Mouse (Mus musculus) heart, embryonic 14.5 days (tissue): ENCODE measurements around the gene Wdr60. TPM values are rescaled to one million over a fixed set of nuclear protein-coding genes. Genes with fewer than 3 reads are reported as not detected.

Experiments used
- ATAC-seq: fragments of 200-750 bp; cut with Nextera tagmentation; 2 replicates; pipeline ENCODE4 v1.8.0; 2017; ENCODE audit warnings: low read depth, moderate TSS enrichment; ENCODE audit not compliant: insufficient number of reproducible peaks, insufficient read depth, low FRiP score
- H3K27ac ChIP-seq, 2 experiments: fragments of 200-500 bp in 1 of 2; fragments of 300-500 bp in 1 of 2; sonication (generic) in 1 of 2; replicated peaks in 1 of 2; 2 replicates each; pipeline ENCODE4 v1.5.1; 2012 to 2014; ENCODE audit warnings: low read depth in 2 of 2, low read length in 2 of 2, control low read depth in 1 of 2, mild to moderate bottlenecking in 1 of 2, mixed read lengths in 1 of 2; ENCODE audit not compliant: control insufficient read depth in 1 of 2, insufficient read depth in 1 of 2
- H3K27me3 ChIP-seq: fragments of 300-500 bp; sonication (generic); 2 replicates; pipeline ENCODE4 v1.6.1; 2014; ENCODE audit warnings: mild to moderate bottlenecking, low read length, control low read depth; ENCODE audit not compliant: control insufficient read depth, insufficient read depth
- H3K36me3 ChIP-seq: fragments of 300-500 bp; sonication (generic); 2 replicates; pipeline ENCODE4 v1.6.1; 2014; ENCODE audit warnings: mild to moderate bottlenecking, control low read depth, low read length, mixed read lengths; ENCODE audit not compliant: control insufficient read depth, insufficient read depth
- H3K4me1 ChIP-seq, 2 experiments: fragments of 200-500 bp in 1 of 2; fragments of 300-500 bp in 1 of 2; sonication (generic) in 1 of 2; 2 replicates each; pipeline ENCODE4 v1.6.1; 2012 to 2014; ENCODE audit warnings: low read length in 2 of 2, control low read depth in 1 of 2, mixed read lengths in 1 of 2; ENCODE audit not compliant: control insufficient read depth in 2 of 2, insufficient read depth in 2 of 2
- H3K4me2 ChIP-seq: fragments of 300-500 bp; sonication (generic); 2 replicates; pipeline ENCODE4 v1.6.1; 2014; ENCODE audit warnings: mild to moderate bottlenecking, low read length
- H3K4me3 ChIP-seq, 2 experiments: fragments of 200-500 bp in 1 of 2; fragments of 300-500 bp in 1 of 2; sonication (generic) in 1 of 2; 2 replicates each; pipeline ENCODE4 v1.5.1; 2012 to 2014; ENCODE audit warnings: low read length in 2 of 2, mild to moderate bottlenecking in 2 of 2, control low read depth in 1 of 2, low read depth in 1 of 2, moderate library complexity in 1 of 2; ENCODE audit not compliant: control insufficient read depth in 1 of 2, insufficient read depth in 1 of 2
- H3K9ac ChIP-seq: fragments of 300-500 bp; sonication (generic); 2 replicates; pipeline ENCODE4 v1.6.1; 2014; ENCODE audit warnings: mild to moderate bottlenecking, low read length
- H3K9me3 ChIP-seq: fragments of 300-500 bp; sonication (generic); 2 replicates; pipeline ENCODE4 v1.6.1; 2016; ENCODE audit warnings: low read length, control low read depth; ENCODE audit not compliant: control insufficient read depth
- WGBS: fragments of 180-500 bp; shearing (Covaris S2); extraction: QIAGEN DNeasy Blood & Tissue Kit; methylation state at CpG from one replicate; pipeline ENCODE4 v1.1.7; 2014; 5-methylcytosine and 5-hydroxymethylcytosine counted together
- polyA plus RNA-seq: library from polyadenylated mRNA; unstranded; fragments of >200 nt; fragmentation: Nextera tagmentation; extraction: Ambion mirVana; gene quantifications from 2 replicates; pipeline ENCODE4 v1.2.1, GENCODE M21; 2014

Wdr60 gene
- polyA plus RNA-seq, 1 experiment from 2014 or later = 2.9 TPM

DNA sequence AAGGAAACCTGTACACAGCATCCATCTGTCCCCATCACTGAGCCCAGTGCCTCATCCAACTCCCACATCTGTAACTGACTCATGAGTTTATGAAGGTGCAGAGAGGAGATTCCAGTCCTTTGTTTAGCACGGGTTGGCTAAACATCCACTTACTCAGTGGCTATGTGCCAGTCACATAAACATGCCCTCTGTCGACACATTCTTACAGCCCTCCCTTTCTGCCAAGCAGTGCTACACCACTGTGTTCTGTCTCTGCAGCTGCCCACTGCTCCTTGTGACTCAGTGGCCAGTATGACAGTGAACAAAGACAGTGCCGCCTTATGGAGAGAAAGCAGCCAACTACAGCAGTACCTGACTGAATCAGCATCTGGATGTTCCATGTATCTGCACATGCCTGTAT lies 57.1 kb downstream of the Wdr60 start:
- Histone ChIP-seq H3K9ac (no peak overlapping the region), H3K4me1 (no peaks in the 10 kb centered on the region), H3K27me3 (no peaks in the 10 kb centered on the region), H3K4me2 (no peak overlapping the region), H3K27ac (no peak overlapping the region), H3K36me3 (no peaks in the 10 kb centered on the region), H3K9me3 (peaks cover 7% of the 10 kb centered on the region; the same call in 1 of the 2 replicates), H3K4me3 (no peak overlapping the region)
- ATAC-seq = no peak
- 49% methylated on average over 3 of the region's 3 CpGs for WGBS

DNA sequence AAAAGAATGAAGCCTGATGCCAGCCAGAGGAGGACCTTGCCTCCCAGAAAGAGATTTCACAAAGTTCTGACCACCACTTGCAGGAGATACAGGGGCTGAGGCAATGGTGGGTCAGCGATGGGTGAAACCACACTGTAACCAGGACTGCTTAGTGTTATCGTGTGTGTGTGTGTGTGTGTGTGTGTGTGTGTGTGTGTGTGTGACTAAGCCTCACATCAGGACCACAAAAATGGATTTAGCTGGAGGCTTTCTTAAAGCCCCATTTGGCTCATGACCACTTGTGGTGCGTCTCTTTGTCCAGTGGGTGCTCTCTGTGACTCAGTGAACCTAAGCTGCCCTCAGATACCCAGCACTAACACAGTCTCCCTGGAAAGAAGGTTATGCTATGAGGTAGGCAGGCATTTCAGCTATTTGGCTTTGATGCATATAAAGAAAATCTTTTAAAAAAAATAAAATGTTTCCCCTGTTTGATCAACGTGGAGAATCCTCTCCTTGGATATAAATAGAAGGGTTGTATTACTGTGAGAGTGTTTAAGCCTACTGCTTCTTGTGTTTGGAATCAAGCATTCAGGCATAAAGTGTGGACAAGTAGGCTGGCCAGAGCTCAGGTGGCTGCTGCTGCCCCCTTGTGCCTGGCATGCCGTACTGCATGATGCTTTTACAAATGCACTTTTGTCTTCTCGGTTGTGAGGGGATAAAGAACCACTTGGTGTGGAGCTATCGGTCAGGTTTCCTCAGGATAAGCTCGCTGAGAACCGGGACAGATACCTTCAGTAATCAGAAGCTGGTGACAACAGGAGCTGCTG lies 60.4 kb downstream of the Wdr60 start:
- no peak for ATAC-seq
- no peaks in the 10 kb centered on the region for H3K36me3 ChIP-seq
- no peak overlapping the region for H3K4me2 ChIP-seq
- H3K4me1 ChIP-seq = no peaks in the 10 kb centered on the region
- H3K27ac ChIP-seq = no peak overlapping the region
- 27% methylated on average over 9 of the region's 9 CpGs for WGBS
- H3K9me3 ChIP-seq = no peaks in the 10 kb centered on the region
- H3K9ac ChIP-seq = no peak overlapping the region
- H3K4me3 ChIP-seq = no peak overlapping the region
- no peaks in the 10 kb centered on the region for H3K27me3 ChIP-seq

DNA sequence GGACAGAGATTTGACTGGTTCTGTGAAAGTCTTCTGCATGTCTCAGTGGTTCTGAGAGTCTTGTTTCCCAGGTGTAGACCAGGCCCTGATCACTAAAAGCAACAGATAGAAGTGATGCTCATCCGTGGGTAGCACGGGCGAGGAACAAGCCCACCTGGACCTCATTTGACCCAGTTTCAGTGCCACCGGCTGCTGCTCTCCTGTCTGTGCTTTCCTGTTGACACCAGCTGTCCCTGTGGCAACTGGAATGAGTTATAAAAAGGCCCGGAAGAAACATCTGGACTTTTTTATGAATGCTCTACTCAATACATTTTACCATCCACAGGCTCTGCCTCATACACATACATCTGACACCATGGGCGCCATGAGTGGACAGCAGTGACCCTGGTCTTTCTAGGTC lies 64.0 kb downstream of the Wdr60 start:
- H3K27ac ChIP-seq = no peak overlapping the region
- H3K9ac ChIP-seq = no peak overlapping the region
- ATAC-seq = no peak
- no peaks in the 10 kb centered on the region for H3K9me3 ChIP-seq
- H3K27me3 ChIP-seq = no peaks in the 10 kb centered on the region
- no peaks in the 10 kb centered on the region for H3K4me1 ChIP-seq
- H3K4me3 ChIP-seq = no peak overlapping the region
- no peaks in the 10 kb centered on the region for H3K36me3 ChIP-seq
- no peak overlapping the region for H3K4me2 ChIP-seq
- 91% methylated on average over 6 of the region's 6 CpGs for WGBS

DNA sequence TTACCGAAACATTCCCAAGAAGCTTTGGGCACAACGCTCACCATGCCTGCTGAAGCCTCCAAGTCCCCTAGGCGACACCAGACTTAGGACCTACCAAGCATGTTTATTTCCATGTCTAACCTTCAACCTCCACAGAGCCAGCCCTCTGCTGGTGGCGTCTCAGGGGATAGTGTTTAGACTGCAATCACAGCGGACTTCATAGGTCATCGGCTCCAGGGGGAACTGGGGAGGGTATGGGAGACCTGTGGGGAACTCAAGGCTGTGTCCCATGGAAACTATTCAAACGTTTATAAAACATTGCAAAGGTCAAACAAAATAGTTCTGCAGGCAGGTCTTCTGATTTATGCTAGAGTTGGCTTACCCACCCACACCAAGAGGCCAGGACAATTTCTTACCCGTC lies 66.6 kb downstream of the Wdr60 start:
- H3K4me1 ChIP-seq = no peaks in the 10 kb centered on the region
- no peaks in the 10 kb centered on the region for H3K9me3 ChIP-seq
- 69% methylated on average over 8 of the region's 8 CpGs for WGBS
- no peaks in the 10 kb centered on the region for H3K27me3 ChIP-seq
- H3K4me3 ChIP-seq = no peak overlapping the region
- no peak overlapping the region for H3K27ac ChIP-seq
- no peaks in the 10 kb centered on the region for H3K36me3 ChIP-seq
- H3K9ac ChIP-seq = no peak overlapping the region
- ATAC-seq = no peak
- no peak overlapping the region for H3K4me2 ChIP-seq

DNA sequence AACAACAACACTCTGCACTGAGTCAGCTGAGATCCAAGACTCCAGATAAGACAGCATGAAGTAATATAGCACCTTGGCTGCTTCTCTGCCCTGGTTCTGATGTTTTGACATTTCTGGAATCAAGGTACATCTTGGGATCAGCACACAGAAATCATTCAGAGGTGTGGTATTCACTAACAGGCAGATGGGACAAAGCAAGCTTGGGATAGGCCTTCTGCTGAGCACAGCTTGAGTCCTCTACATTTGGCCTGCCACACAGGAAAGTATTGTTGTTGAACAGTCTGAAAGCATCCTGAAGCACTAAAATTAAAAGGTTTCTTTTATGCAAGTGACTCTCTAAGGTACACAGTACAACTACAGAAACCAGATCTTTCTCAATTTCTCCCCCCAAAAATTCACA lies 68.2 kb downstream of the Wdr60 start:
- H3K9me3 ChIP-seq = no peaks in the 10 kb centered on the region
- ATAC-seq = no peak
- H3K36me3 ChIP-seq = no peaks in the 10 kb centered on the region
- H3K4me3 ChIP-seq = no peak overlapping the region
- H3K27me3 ChIP-seq = no peaks in the 10 kb centered on the region
- no peak overlapping the region for H3K4me2 ChIP-seq
- H3K9ac ChIP-seq = no peak overlapping the region
- H3K27ac ChIP-seq = no peak overlapping the region
- no peaks in the 10 kb centered on the region for H3K4me1 ChIP-seq

DNA sequence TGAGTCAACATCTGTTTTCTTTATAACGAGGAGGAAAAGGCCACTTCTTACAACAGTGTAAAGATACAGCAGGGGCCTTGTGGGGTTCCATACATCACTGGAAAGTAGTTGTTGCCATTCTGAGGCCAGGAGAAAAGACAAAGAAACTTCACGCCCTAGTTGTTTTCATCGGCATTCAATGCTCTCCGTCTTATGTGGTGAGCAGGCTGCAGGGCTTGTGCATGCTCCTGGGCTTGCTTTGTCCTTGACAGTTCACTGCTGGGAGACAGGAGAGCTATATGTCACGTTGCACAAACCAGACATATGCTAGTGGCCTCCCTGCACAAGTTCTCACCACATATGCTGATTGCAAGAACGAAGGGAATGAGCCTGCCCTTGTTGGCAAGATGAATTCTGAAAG lies 68.9 kb downstream of the Wdr60 start:
- WGBS = 56% methylated on average over 6 of the region's 6 CpGs
- Histone ChIP-seq H3K4me1 (no peaks in the 10 kb centered on the region), H3K4me3 (no peak overlapping the region), H3K4me2 (no peak overlapping the region), H3K27ac (no peak overlapping the region), H3K9me3 (no peaks in the 10 kb centered on the region), H3K27me3 (no peaks in the 10 kb centered on the region), H3K9ac (no peak overlapping the region), H3K36me3 (no peaks in the 10 kb centered on the region)
- no peak for ATAC-seq

DNA sequence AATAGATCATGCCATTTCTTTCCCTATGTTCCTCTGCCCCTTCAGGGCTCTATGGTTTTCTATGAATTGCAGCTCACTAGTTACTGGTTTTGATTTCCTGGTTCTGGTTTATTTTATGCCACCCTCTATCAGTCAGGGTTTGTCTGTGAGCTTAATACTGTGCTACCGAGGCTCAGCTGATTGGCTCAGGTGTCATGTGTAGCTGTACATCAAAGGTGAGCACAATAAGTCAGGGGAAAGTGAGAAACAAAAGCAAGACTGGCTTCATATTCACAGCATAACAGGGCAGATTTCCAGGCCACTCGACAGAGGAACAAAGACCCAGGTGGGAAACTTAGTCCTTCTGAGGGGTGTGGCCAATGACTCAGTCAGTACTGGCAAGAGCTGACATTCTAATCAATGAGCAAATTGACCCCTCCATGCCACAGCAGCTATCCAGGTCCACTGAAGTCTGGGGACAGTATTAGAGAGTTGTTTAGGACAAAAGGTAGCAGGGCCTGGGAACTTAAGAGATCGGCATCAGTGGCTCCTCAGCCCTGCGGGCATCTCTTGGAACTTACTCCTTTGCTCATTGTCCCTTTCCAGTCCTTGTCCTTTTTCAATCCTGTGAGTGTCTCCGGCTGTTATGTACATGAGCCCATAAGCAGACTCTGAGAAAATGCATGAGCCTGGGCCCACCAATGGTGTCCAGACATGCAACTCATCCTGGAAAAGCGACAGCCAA lies 79.4 kb downstream of the Wdr60 start:
- Histone ChIP-seq H3K4me1 (no peaks in the 10 kb centered on the region), H3K4me3 (no peak overlapping the region), H3K9ac (no peak overlapping the region), H3K4me2 (no peak overlapping the region), H3K9me3 (no peaks in the 10 kb centered on the region), H3K36me3 (no peaks in the 10 kb centered on the region), H3K27ac (no peak overlapping the region), H3K27me3 (no peaks in the 10 kb centered on the region)
- WGBS = 69% methylated on average over 6 of the region's 6 CpGs
- no peak for ATAC-seq
